Mouse (Mus musculus) thymus, postnatal 36 days (tissue): ENCODE measurements around the gene Sh3bp2.
"Not testable (repeated sequence)": the region's sequence is repeated elsewhere in the genome, so short reads cannot be mapped to it uniquely, and the experiment has no call there.

Experiments used
- DNase-seq, 2 experiments: peaks; one replicate each; pipeline ENCODE4 v3.0.0; 2022; ENCODE audit warnings: mixed read lengths in 2 of 2

Sh3bp2 gene

DNA sequence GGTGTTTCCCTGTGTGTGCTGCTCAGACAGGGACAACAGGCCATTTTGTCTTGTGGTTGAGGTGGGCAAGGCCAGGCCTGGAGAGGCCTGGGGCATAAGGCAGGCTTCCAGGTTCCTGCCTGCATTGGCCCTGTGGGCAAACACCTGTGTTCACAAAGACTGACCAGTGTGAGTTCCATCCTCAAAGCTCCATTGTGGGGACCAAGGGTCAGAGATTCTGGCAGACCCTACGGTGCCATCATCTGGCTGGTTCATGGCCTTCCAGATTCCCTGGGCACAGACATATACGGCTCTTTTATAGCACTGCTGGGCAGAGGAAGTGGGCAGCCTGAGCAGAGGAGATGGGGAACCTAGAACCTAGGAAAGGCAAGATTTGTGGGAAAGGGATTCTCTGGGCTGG lies 1.7 kb downstream of the Sh3bp2 start:
- DNase-seq, result no peak

DNA sequence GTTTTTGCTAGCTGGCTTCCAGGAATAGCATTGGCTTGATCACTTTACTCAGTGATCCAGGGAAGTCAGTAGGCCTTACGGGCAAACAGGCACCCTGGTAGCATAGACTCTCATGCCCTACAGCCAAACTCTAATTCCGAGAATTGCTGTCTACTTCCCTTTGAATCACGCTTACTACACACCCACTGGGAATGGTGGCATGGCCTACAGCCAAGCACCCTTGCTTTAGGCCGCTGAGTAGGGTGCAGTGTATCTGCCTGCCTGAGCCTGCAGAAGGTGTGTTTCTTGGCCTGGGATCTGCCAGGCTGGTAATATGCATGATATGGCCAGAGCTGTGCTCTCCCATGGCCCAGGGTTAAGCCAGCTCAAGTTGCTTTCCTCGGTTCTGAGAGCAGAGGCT lies 3.1 kb downstream of the Sh3bp2 start:
- no peak for DNase-seq

DNA sequence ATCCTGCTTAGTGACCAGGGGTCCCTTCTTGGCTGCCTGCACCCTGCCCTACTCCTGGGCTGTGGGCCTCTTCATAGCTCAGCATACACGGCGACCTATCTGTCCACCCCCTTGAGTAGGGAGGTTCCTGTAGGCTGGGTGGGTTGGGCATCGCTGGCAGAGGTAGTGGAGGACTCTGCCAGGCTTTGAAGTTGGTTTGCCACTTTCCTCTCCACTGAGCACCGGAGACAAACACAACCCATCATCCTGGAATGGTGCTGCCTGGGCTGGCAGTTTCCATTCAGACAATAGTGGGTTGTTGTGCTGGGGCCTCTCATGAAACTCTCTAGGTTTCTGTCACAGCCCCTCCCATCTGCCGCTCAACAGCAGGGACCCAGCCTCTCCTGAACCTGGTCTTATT lies 4.5 kb downstream of the Sh3bp2 start:
- DNase-seq, result no peak

DNA sequence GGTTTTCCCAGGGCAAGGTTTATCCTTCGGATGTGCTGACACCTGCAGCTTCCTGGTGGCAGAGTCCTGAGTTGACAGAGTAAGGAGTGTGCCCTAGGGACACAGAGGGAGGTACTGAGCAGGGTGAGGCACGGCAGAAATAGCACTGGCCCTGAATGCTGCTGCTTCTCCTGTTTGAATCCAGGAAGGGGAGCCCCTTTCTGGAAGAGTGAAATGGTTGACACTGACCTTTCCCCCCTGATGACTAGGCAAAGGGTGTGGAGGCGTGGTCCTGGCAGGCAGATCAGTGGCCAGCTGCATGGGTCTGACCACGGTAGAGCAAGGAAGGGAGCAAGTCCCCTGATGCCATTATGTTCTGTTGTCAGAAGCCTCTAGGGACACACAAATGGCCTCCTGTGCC lies 5.0 kb downstream of the Sh3bp2 start:
- no peak for DNase-seq

DNA sequence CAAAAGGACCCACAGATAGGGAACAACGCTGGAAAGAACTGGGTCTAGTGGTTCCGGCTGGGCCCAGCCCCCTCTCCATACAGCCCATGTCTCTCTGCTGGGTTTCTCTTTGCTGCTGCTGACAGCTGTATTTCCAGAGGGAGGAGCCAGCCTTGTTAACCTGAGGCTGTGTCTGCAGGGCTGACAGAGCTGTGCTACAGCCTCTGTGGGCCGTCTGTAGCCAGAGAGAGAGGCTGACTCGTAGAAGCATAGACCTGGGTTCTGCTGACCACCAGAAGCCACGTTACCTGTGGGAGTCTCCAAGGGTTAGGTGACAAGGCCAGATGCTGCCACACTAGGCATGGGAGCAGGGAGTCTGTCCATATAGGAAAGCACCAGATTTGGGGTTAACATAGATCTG lies 7.4 kb downstream of the Sh3bp2 start:
- DNase-seq, result no peak

DNA sequence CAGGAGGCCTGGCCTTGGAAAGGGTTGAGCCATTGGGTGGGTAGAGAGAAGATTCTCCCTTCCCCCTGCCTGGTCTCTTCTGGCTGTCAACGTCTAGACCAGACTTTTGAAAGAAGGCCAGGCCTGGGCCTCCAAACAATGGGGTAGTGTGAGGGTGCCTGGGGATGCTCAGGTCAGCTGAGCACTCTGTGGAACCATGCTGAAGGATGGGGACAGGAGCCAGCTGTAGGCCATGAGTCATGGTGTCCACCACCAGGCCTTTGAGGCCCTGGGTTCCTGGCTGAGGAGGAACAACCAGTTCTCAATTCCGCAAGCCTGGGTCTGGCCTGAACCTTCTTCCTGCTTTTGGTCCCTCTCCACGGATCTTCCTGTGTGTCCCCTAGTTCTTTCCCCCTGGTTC lies 8.2 kb downstream of the Sh3bp2 start:
- DNase-seq, result no peak

DNA sequence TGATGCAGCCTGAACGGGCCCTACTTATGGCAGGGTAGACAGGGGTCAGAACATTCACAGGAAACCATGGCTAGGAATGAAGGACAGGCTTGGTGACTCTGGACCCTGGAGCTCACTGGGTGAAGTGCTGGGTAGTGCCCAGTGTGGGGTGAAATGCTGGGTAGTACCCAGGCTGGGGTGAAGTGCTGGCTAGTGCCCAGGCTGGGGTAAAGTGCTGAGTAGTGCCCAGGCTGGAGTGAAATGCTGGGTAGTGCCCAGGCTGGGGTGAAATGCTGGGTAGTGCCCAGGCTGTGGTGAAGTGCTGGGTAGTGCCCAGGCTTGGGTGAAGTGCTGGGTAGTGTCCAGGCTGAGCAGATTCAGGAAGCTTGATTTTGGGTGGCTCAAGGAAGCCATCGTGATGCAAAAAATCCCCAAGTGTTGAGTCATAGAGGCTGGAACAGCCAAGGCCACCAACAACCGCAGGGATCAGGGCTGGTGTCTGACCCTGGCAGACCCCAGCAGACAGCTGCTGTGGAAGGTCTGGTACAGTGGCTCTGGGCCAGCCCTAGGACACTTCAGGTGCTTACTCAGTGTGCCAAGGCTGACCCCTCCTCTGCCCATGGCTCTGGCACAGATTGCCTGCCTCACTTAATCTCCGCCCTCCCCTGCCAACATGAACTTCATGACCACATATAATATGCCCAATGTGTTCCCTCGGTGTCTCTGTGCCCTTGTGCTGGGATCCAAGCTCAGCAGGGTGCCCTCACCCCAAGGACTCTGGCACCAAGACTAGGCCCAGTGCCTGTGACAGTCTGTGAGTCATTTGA lies 9.3 kb downstream of the Sh3bp2 start:
- DNase-seq, result no peak

DNA sequence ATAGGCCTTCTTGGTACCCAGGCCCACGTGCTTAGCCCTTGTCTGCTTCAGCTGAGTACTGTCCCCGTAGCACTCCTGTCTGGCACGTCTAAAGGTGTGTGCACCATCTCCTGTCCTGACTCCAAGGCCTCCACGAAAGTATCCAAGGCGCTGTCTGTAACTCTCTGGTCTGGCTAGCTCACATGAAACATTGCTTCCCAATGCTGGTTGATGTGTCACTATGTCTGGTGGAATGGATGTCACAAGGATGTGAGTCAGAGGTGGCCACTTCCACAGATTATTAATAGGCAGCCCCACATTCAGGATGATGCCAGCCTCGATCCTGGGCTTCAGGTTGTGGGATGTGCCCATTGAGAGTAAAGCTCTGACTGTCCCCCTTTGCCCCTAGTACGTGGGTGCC lies 10.2 kb downstream of the Sh3bp2 start:
- DNase-seq, result no peak

DNA sequence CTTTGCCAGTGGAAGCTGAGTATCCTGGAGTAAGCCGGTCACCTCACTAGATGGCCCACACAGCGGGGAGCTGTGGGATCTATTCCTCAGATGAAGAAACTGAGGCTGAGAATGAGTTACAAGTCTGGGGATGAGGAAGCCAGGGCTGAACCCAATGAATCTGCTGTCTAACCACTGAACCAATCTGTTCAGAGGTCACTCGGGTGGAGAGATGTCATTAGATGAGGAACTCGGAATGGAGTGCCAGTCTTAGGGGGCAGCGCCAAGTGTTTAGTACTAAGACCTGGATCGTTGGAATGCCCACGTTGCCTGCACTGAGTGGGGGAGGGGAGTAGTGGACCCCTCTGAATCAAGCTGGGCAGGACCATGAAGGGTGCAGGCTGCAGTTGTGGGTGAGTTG lies 12.4 kb downstream of the Sh3bp2 start:
- no peak for DNase-seq

DNA sequence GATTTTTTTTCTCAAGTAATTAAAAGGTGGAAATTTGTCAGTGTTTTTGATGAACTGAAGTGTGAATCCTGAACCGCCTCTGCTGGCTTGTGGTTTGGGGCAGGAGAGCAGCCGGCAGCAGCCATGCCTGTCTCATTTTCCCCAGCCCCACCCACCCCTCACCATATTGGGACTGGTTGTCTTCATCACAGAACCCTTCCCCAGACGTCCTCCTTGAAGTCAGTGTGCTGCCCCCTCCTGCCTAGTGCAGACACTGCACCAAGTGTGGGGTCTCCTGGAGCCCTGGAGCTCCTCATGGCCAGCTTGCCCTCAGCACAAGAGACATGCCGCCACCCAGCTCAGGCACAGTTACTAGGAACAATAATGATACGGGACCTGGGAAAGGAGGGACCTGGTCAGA lies 12.9 kb downstream of the Sh3bp2 start:
- DNase-seq, result peak; percentile 79 to 80

DNA sequence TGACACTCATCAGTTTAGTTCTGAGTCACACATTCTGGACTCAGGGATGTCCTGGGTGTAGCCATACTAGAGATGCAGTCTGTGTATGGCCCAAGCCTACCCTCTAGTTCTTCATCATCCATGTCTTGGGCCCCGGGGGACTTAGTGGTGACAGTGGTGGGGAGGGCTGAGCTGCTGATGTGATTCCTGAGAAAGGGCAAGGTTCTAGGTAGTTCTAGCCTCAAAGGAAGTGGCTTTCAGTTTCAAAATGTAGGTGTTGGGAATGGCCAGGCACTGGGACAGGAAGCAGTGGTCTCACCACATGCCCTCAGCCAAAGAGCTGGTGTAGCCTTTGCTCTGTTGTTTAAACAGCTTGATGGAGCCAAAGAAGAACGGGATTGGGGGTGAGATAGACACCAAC lies 13.5 kb downstream of the Sh3bp2 start:
- no peak for DNase-seq

DNA sequence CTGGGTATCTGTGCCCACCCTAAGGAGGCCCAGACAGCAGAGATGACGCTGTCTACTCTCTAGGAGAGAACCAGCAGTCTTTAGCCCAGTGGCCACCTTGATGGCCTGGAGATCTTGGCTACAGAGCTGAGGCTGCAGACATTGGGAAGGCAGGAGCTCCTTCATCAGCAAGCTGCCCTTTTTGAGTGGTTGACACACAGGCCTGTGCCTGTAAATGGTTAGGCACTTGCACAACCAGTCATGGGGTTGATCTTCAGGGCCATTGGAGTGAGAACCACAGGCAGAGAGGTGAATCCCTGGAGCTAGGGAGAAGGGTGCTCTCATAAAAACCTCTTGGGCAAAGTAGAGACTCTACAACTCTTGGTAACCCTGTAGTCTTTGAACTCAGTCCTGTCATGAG lies 16.5 kb downstream of the Sh3bp2 start:
- no peak for DNase-seq

DNA sequence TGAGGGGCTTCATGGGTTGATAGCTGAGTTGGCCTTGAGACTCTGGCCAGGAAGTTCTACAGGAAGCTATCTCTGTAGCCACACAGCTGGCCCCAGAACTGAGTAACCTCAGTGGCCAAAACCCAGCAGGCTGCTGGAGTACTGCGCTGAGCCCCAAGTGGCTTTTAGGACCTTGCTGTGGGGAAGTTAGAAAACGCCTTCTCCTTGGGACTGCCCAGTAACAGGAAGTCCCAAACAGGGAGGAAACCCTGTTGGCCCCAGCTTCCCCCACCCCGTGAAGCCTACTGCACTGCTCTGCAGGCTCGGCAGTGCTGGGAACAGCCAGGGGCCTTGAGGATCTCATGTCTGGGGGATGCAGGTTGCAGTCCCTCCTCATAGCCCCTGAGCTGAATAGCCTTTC lies 17.5 kb downstream of the Sh3bp2 start:
- DNase-seq, result no peak

DNA sequence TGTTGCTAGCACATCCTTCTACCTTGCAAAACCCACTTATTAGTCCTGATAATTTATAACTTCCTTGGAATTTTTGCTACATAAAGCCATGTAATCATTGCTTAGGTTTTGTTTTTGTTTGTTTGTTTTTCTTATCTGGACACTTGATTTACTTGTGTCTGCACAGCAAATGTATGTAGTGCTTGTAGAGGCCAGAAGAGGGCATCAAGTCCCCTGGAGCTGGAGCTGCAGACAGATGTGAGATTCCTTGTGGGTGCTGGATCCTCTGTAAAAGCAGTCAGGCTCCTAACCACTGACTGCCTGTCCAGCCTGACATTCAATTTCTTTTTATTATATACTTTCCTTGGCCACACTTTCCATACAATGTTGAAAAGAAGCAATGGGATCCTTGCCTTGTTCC lies 21.8 kb downstream of the Sh3bp2 start:
- no peak for DNase-seq

DNA sequence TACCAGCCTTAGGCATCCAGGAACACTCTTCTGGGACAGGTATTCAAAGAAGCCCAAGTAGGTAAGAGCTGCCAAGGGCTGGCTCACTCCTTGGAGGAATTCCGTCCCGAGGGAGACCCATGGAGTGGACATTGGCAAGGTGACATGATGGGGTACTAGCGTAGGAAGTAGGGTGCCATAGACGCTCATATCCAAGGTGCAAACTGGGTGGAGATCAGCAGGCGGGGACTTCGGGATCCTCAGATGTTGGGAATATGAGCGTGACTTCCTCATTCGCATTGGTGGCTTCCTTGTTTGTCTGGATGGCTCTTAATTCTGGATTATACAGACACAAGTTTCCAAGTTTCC lies 23.5 kb downstream of the Sh3bp2 start:
- DNase-seq, result no peak

DNA sequence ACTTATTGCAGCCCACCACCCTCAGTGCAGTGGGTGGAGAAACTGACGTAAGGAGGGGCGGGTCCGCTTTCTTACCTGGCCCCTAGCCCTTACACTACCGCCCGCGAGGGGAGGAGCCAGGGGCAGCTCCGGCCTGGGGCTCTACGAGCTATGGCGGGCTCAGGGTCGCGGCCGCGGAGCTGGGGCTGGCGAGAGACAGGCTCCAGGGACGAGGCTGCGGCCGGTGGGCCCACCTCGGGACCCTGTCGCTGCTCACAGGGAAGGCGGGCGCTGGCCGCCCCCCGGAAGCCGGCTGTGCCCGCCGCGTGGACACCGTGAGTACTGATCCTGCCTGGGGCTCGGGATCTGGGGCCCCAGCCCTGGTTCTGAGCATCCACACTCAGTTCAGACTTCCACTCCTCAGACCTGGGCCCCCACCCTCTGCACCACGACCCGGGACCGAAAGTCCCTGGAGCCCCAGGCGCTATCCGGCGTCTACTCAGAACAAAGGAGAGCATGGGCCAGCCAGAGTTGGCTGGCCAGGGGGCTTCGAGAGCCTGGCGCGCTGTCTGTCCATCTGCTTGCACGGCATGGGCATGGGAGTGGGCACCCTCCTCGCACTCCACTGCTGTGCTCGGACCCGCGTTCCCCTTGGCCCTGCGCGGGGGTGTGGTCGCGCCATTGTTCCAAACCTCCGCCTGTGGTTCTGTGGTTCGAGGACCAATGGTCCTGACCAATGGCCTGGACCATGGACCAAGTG lies 24.0 kb downstream of the Sh3bp2 start:
- peak; percentile 50 to 71 for DNase-seq

DNA sequence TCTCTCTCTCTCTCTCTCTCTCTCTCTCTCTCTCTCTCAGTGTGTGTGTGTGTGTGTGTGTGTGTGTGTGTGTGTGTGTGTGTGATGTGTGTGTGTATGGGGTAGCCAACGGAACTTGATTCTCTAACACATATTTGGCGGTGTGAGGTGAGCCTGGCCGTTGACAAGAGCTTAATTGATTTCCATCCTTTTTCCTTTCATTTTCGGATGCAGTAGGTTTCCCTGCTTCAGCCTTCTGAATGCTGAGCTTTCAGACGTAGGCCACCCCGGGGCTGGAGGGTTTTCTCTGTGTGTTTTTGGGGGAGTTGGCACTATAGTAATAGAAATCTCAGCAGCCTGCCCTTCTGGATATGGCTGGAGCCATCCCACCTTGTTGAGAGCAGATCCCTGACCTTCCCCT lies 24.6 kb downstream of the Sh3bp2 start:
- no peak for DNase-seq

DNA sequence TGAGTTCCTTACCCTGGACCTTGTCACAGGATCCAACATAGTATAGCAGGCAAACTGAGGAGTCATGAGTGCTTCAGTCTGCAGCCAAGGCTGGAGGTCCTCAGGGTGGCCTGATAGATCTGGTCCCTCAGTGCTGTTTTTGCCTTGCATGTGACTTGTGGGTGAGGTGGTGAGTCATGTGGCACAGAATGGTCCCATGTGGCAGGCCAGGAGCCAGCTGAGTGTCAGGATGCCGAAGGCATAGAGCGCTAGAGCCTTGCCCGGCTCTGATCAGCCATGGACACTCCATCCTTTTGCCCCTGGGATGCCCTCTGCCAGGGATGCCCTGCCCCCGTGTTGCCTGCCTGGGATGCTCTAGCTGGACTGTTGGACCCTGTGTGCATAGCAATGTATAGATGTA lies 26.2 kb downstream of the Sh3bp2 start:
- no peak for DNase-seq

DNA sequence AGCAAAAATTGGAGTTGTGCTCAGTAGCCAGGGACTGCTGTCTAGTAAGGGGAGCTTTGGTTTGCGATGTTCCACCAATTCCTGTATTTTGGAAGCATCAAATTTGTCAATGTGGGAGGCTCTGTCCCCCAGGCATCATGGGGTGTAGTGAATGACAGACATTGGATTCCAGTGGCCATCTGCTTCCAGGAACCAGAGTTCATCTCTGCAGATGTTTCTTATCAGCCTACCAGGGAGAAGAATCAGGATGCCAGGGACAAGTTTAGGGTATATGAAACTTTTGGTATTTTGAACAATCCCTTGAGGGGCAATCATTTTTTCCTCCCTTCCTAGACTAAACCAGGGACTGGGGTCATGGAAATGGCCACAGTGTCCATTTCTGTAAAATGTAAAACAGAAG lies 38.2 kb downstream of the Sh3bp2 start:
- no peak for DNase-seq

DNA sequence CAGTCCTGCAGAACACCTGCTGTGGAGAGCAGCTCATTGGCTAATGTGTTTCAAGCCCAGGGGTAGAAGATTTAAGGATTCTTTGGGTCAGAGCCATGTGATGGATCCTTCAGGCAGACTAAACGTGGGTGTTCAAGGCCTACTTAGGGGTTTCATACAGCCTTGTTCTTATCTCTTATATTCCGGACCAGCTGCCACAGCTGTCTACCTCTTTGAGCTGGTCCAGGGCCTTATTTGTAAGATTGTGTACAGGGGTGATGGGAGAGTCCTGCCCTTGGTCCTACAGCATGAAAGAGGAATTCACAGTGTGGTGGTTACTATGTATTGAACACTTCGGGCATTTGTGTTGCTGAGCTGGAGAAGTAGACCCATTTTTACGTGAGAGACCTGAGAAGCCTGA lies 38.7 kb downstream of the Sh3bp2 start:
- no peak for DNase-seq

DNA sequence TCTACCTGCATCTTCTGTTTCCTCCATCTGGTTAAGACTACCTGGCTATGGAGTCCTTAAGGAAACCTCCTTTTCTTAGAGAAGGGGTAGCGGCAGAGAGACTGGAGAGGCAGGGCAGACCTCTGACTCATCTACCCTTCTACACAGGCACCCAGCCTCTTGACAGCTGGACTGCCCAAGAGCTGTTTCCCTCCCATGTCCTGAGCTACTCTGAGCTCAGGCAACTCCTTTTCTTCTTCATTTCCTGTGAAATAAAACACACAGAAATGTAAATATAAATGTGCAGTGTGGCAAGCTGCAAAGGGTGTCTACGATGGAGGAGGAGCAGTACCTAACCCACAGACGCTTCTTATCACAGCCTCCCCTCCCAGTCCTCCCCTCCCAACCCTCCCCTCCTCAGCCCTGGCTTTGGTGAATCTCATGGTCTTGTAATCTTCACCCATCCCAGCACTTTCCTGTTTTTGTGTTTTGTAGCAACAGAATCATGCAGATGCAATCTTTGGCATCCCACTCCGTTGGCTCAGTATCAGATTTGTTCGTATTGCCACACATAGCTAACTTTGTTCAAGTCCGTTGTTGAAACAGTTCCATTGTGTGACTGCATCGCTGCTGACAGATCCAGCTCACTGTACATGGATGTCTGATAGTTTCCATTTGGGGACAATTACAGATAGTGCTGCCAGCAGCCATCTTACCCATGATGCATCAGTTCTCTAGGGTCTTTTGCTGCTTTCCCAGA lies 40.1 kb downstream of the Sh3bp2 start:
- no peak for DNase-seq

DNA sequence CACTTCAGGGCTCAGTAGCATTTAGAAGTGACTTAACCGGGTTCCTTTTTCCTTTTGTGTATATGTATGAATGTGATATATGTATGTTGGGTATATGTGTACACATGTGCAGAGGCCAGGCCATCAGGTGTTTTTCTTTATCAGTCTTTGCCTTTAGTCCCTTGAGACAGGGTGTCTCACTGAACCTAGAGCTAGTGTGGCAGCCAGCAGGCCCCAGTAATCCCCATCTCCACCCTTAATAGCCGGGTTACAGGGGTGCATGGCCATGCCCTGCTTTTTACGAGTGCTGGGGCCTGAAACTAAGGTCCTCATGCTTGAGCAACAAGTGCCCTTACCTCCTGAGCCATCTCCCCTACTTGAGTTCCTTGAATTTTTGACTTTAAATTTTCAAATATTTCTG lies 45.9 kb downstream of the Sh3bp2 start:
- DNase-seq, result no peak

DNA sequence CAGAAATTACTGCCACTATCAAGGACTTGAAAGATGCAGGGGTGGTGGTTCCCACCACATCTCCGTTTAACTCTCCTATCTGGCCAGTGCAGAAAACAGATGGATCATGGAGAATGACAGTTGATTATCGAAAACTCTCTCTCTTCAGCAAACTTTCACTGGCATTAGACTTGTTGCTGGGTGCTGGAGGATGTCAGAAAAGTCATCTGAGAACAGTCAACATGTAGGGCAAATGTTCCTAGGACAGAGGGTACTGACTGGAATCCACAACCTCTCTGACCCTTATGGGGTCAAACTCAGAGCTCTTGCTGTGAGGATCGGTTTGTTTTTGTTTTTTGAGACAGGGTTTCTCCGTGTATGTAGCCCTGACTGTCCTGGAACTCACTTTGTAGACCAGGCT lies 46.9 kb downstream of the Sh3bp2 start:
- DNase-seq, result not testable (repeated sequence)
